Mouse (Mus musculus): Measurements from ENCODE around the gene Gsc. TPM values are rescaled to one million over a fixed set of nuclear protein-coding genes. Genes with fewer than 3 reads are reported as not detected.
"Not testable (repeated sequence)": the region's sequence is repeated elsewhere in the genome, so short reads cannot be mapped to it uniquely, and the experiment has no call there.

Gsc gene
- total RNA-seq, 1 experiment from 2014 or later, result not detected

DNA sequence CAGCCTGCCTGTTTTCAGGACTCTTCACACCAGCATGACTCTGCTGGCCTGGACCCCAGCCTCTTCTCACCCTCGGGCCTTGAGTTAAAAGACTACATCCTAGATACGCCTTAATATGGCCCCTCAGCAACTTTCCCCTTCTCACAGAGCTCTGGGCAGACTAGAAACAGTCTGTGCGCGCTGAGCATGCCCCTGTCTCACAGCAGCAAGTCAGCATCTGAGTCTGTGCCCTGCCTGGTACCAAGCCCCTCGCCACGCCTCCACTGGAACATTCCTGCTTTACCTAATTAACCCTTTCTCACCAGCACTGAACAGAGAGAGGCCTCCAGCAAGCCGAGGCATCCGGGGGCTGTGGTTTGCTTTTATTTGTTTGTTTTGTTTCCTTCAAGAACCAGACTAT is 11.8 kb downstream of the Gsc start:
- ATAC-seq (replicated peaks; ENCODE audit: low read depth, poor library complexity, severe bottlenecking), result no peak

DNA sequence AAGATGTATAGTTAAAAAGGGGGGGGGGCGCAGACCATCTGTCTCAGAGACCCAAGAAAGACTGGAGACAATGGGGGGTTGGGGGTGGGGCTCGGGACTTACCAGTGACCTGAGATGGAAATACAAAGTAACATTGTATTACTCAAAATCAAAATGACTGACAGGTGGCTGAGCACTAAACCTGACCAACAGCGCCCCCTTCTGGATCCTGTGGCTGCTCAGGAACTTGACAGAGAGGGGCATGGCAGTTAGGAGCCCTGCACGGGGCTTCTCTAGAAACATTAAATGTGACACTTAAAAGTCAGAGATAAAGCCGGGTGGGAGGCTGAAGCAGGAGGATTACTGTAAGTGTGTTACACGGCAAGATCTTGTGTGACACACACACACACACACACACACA is 13.8 kb downstream of the Gsc start:
- ATAC-seq (replicated peaks; ENCODE audit: low read depth, poor library complexity, severe bottlenecking), result no peak

DNA sequence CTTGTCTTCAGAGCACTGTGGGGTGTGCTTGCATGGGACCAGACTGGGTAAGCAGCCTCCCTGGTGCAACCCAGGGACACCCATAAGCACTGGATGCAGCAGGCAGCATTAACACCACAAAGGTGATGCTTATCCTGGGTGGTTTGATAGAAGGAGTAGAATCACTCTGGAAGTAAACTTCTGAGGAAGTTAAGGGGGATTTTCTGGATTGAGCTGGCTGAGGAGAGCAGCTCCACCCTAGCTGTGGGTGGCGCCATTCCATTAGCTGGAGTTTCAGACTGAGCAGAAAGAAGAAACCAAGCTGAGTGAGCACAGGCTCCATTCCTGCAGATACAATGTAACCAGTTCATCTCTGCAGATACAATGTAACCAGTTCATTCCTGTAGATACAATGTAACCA is 20.1 kb downstream of the Gsc start:
- no peak for ATAC-seq (replicated peaks; ENCODE audit: low read depth, poor library complexity, severe bottlenecking)

DNA sequence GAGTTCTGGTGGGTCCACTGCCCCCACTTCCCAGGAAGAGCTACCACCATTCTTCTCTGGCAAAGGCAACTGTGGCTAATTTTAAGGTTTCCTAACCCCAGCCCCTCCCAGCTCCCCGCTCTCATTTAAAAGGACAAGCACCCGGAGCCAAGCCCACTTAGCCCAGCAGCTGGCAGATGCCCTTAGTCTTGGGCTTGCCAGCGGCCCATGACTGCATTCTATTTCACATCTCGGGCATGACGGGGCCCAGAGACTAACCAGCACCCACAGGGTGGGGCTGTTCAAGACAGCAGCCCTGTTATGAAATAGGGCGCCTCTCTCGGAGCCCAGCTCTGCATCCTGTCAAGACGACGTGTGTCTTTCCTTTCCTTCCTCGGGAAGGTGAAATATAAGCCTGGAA is 22.9 kb downstream of the Gsc start:
- no peak for ATAC-seq (replicated peaks; ENCODE audit: low read depth, poor library complexity, severe bottlenecking)

DNA sequence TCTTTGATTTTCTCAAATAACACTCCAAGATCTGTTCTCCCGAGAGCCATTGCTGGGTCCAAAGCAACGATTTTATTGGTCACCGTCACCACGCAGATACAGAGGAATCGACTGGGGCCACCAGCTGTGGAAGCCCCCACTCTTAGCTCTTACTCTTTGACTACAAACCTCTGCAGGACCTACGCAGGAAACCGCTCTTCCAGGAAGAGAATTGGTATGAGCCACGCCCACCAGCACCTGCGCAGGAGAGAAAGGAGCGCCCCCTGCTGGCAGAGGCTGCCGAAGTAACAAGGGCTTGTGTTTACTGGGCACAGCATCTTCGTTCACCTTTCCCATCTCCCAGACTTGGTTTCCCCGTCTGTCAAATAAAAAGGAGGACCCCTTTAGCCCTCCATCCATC is 25.0 kb downstream of the Gsc start:
- peak; percentile 74 for ATAC-seq (replicated peaks; ENCODE audit: low read depth, poor library complexity, severe bottlenecking)

DNA sequence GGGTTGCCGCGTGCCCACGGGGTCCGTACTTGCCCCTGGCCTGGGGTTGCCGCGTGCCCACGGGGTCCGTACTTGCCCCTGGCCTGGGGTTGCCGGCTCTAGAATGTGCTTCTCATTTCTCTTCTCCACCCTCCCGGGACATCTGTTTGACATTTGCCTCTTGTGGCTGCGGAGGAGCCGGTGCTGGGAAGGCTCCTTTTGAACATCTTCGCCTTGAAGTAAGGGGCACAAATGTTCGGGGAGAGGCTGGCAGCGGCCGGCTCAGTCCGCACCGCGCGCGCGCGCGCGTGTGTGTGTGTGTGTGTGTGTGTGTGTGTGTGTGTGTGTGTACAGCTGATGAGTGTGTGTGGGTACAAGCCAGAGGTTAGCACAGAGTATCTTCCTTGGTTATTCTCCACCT is 26.1 kb downstream of the Gsc start:
- ATAC-seq (replicated peaks; ENCODE audit: low read depth, poor library complexity, severe bottlenecking), result not testable (repeated sequence)

DNA sequence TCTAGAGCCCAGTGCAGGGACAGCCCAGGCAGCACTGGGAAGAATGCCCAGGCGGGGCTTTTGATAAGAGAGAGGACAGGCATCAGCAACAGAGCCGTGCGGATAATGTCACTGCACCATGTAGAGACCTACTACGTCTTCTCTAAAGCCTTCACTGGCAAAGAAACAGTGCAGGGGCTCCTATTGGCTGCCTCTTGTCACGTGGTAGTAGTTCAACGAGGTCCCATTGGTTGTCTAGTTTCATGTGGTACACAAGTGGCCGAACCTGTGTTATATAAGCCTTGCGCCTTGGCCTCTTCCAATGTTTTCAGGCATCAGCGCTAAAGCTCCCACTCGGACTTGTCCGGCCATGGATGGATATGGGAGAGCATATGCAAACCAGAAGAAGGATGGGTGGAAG is 29.4 kb downstream of the Gsc start:
- no peak for ATAC-seq (replicated peaks; ENCODE audit: low read depth, poor library complexity, severe bottlenecking)

DNA sequence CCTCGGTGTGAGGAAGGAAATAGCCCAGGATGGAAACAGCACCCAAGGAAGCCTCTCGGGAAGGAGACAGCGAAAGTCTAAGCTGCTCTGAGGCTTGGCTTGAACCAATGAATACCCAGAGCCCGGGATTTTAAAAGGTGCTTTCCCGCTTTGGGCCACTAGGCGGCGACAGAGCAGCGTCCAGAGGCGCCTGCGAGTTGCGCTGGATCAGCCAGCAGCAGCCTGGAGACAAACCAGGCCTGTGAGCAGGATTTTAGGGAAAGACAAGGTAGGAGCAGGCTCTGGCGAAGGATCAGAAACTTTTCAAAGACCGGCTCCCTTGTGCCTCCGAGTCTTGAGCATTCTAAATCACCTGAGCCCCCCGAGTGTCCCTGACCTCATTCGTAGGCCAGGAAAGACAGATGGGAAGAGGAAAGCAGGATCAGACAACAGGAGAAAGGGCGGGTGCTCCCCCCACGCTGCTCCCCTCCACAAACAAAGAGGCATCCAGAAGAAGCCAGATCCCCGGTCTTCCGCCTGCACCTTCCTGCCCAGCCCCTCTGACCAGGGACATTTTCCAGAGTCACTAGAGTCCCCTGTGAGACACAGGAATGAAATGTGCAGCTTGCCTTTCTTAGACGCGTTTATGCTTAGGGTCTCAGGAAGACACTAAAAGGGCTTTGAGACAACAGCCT is 32.9 kb downstream of the Gsc start:
- ATAC-seq (replicated peaks; ENCODE audit: low read depth, poor library complexity, severe bottlenecking), result peak; percentile 92

DNA sequence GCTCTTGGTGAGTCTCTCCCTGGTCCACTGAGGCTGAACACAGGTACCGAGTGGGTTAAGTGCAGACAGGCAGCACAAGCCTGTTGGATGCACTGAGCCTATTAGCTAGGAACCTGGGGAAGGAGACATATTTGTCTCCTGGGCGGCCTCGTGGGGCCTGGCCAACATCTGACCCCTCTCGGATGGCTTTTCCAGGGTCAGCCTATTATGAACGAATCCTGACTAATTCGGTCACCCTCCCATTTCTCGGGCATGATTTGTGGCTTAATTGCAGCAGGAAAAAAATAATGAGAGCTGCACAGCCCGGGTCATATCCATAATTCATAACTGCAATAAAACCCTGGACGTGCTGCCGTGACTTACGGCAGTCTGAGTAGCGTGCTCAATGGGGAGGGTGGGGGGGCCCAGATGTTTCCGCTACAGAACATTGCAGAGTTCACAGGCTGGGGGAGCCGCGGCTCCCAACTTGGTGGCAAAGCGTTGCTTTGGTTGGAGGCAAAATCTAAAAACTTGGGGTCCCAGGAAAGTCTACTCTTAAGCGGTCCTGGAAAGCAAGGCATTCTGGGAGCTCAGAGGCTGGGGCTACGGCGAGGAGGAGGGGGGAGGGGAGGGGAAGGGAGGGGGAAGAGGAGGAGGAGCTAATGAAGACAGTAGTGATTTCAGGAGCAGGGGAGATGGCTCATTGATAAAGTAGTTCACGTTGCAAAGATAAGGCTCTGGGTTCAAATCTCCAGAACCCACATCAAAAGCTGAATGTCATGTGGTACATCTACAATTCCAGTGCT is 39.0 kb downstream of the Gsc start:
- no peak for ATAC-seq (replicated peaks; ENCODE audit: low read depth, poor library complexity, severe bottlenecking)

DNA sequence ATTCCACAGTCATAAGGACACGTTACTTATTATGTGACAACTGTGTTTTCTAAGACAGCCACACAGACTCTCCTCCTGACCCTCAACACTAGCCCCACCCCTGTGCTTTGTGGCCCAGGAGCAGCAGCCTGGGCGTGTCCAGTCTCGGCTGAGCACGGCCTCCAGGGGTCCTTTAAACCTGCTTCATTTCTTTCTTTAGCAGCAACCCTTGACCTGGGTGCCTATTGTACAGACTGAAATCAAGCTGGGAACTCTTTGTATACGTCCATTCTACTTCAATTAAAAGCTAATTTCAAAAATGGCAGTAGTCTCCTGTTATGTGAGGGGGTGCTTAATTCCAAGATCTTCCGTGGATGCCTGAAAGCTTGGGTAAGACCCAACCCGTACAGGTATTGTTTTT is 39.9 kb downstream of the Gsc start:
- no peak for ATAC-seq (replicated peaks; ENCODE audit: low read depth, poor library complexity, severe bottlenecking)

DNA sequence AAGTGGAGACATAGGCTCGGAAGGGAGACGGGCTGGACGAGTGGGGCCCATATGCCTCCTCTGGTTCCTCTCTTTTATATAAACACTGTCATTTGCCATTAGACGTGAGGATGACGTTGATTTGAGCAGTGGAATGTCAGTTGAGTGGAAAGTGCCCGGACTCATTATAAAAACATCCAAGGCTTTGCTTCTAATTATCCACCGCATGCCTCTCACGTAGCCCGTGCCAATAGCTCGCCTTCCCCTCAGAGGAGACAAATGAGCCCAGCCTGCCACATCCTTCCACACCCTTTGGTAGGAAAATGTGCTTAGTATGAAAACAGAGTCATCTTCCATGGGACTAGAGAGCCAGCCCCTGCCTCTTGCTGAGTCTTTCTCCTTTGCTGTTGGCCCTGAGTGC is 41.8 kb downstream of the Gsc start:
- ATAC-seq (replicated peaks; ENCODE audit: low read depth, poor library complexity, severe bottlenecking), result no peak

DNA sequence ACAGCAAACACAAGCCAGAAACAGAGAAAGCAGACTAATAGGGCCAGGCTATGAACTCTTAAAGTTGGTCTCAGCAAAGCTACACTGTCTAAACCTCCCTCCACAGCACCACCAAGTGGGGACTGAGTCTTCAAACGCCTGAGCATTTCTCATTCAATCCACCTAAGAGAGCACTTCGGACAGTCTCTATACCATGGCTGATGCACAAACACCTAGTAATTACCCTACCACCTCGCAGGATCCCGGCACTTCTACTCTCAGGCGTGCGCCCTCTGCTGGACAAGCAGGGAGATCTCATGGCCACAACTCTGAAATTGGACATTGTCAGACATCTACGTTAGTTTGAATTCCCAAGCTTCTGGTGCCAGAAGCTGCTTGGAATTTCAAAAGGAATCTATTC is 46.2 kb downstream of the Gsc start:
- ATAC-seq (replicated peaks; ENCODE audit: low read depth, poor library complexity, severe bottlenecking), result peak; percentile 91

DNA sequence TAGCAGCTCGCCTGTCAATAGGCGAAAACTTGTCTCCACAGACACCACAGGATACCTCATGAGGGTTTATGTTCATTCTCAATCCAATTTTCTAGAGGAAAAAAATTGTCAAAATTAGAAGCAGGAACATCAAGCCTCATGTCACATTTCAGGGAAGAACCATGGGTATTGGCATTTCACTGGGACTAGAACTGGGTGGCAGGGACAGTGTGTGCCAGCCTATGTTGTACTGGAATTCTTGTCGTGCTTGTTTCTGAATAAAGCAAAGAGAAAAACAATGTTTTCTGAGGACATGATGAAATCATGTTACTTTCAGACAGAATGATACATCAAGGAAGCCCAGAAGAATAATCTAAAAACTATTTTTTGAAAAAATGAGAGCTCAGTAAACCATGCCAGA is 47.5 kb downstream of the Gsc start:
- ATAC-seq (replicated peaks; ENCODE audit: low read depth, poor library complexity, severe bottlenecking), result no peak

DNA sequence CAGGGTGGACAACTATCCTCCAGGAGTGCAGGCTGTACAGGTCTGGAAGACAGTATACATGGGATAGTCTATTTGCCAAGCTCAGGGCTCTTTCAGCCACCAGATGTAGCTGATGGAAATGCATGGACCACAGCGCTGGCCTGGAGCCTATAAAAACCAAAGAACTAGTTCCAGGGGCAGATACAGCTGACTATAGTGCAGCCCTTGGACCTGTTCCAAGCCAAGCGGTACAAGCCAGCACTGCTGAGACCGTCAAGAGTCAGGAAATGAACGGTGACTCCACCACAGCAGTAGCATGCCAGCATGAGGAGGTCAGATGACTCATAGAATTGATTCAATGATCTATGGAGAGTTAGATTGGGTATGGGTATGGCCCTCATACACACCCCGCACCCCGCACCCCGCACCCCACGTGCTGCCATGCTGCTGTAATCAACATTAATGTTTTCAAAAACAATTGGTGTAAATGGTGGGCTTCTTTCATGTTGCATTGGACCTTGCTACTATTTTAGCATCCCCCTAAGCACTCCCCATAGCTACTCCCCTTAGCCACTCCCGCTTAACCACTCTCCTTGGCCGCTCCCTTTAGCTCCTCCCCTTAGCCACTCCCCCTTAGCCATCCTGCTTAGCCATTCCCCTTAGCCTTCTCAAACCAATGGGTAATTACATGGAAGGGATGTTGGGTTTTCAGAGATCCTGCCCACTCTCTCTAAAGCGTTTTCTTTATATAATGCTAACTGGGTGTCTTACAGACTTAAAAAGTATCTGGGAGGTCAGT is 50.3 kb downstream of the Gsc start:
- peak; percentile 41 for ATAC-seq (replicated peaks; ENCODE audit: low read depth, poor library complexity, severe bottlenecking)

Other genes starting within 250 kb of the Gsc start
- gene Serpina3g, start 237.1 kb downstream of the Gsc start, total RNA-seq (2017), result 59.1 and 74.1 TPM in 2 replicates
- gene Serpina3i, start 210.2 kb downstream of the Gsc start, total RNA-seq (2017), result not detected in 2 replicates
- not detected in 2 replicates for gene Serpina3j, start 158.8 kb downstream of the Gsc start, total RNA-seq (2017)
- gene Serpina3k, start 134.8 kb downstream of the Gsc start, total RNA-seq (2017), result not detected in 2 replicates
- not detected in 2 replicates for gene Serpina3m, start 134.8 kb downstream of the Gsc start, total RNA-seq (2017)
- gene Serpina3n, start 66.6 kb downstream of the Gsc start, total RNA-seq (2017), result not detected in 2 replicates

Data from common myeloid progenitor, adult 5-6 weeks (primary cell).